Mouse (Mus musculus) CH12.LX (cell line): Measurements from ENCODE around the gene Ctdspl. TPM values are rescaled to one million over a fixed set of nuclear protein-coding genes. Genes with fewer than 3 reads are reported as not detected.
A peak's percentile ranks its signal among the peaks of the same experiment; 100 is the strongest.

Source experiments
- DNase-seq: peaks from one replicate; pipeline ENCODE4 v3.0.0-alpha.2; 2013; ENCODE audit errors: extremely low read depth
- H3K27ac ChIP-seq: 2 replicates; pipeline ENCODE4 v1.5.1; 2012; ENCODE audit warnings: low read depth, mild to moderate bottlenecking, control low read depth, moderate library complexity; ENCODE audit not compliant: insufficient read depth
- H3K27me3 ChIP-seq: replicated peaks from 2 replicates; pipeline ENCODE3; 2012; ENCODE audit warnings: inconsistent platforms
- H3K36me3 ChIP-seq, 2 experiments: replicated peaks in 1 of 2; 2 replicates each; pipeline versions ENCODE3 to v1.6.1; 2012; ENCODE audit warnings: inconsistent platforms in 1 of 2, low read length in 1 of 2, mild to moderate bottlenecking in 1 of 2, mixed read lengths in 1 of 2, moderate library complexity in 1 of 2; ENCODE audit not compliant: control insufficient read depth in 1 of 2, insufficient read depth in 1 of 2
- H3K4me1 ChIP-seq, 2 experiments: 2 replicates each; pipeline ENCODE4 v1.6.1; 2012; ENCODE audit warnings: inconsistent platforms in 1 of 2, moderate library complexity in 1 of 2; ENCODE audit not compliant: insufficient read depth in 2 of 2, control insufficient read depth in 1 of 2
- H3K4me2 ChIP-seq: 2 replicates; pipeline ENCODE4 v1.6.1; 2012; ENCODE audit warnings: low read depth, mild to moderate bottlenecking, control low read depth; ENCODE audit not compliant: poor library complexity, insufficient read depth, severe bottlenecking
- H3K4me3 ChIP-seq, 3 experiments: fragments of 150-350 bp in 1 of 3; sonication (generic) in 1 of 3; replicated peaks in 1 of 3; 2 replicates each; pipeline versions ENCODE3 to v1.5.1; 2011 to 2012; ENCODE audit warnings: low read depth in 2 of 3, low read length in 2 of 3, mild to moderate bottlenecking in 2 of 3, moderate library complexity in 2 of 3, control low read depth in 1 of 3, improper control_type of control experiment in 1 of 3, inconsistent platforms in 1 of 3, mixed read lengths in 1 of 3; ENCODE audit not compliant: poor library complexity in 1 of 3
- H3K79me2 ChIP-seq: replicated peaks from 2 replicates; pipeline ENCODE4 v1.6.1; 2012; ENCODE audit warnings: mild to moderate bottlenecking, moderate library complexity; ENCODE audit not compliant: control insufficient read depth, poor library complexity, insufficient read depth, severe bottlenecking; ENCODE audit errors: extremely low read depth
- H3K9ac ChIP-seq: 2 replicates; pipeline ENCODE4 v1.6.1; 2012; ENCODE audit warnings: low read depth, mild to moderate bottlenecking, control low read depth, moderate library complexity; ENCODE audit not compliant: insufficient read depth
- H3K9me3 ChIP-seq: replicated peaks from 2 replicates; pipeline ENCODE3; 2012; ENCODE audit warnings: low read length, inconsistent platforms, mixed read lengths
- BHLHE40 ChIP-seq: IDR thresholded peaks from 2 replicates; pipeline ENCODE4 v1.6.1; 2011; ENCODE audit warnings: mild to moderate bottlenecking, low read depth, low read length, improper control_type of control experiment
- CHD1 ChIP-seq: IDR thresholded peaks from 2 replicates; pipeline ENCODE4 v1.6.1; 2012; ENCODE audit warnings: low read depth, low read length, improper control_type of control experiment, inconsistent platforms
- CHD2 ChIP-seq: IDR thresholded peaks from 2 replicates; pipeline ENCODE4 v1.6.1; 2011; ENCODE audit warnings: low read length, improper control_type of control experiment
- CTCF ChIP-seq, 2 experiments: IDR thresholded peaks in 1 of 2; conservative IDR thresholded peaks in 1 of 2; 2 replicates each; pipeline ENCODE4 v1.5.1; 2011 to 2012; ENCODE audit warnings: low read depth in 2 of 2, low read length in 2 of 2, improper control_type of control experiment in 1 of 2, inconsistent platforms in 1 of 2, mild to moderate bottlenecking in 1 of 2, moderate library complexity in 1 of 2
- ELF1 ChIP-seq: IDR thresholded peaks from 2 replicates; pipeline ENCODE4 v1.6.1; 2014; ENCODE audit warnings: low read depth, mild to moderate bottlenecking, inconsistent platforms, low read length, improper control_type of control experiment
- ETS1 ChIP-seq: conservative IDR thresholded peaks from 2 replicates; pipeline ENCODE4 v1.6.1; 2012; ENCODE audit warnings: low read depth, mild to moderate bottlenecking, inconsistent platforms, low read length, improper control_type of control experiment, moderate library complexity
- GABPA ChIP-seq: IDR thresholded peaks from 2 replicates; pipeline ENCODE4 v1.6.1; 2012; ENCODE audit warnings: low read depth, low read length, improper control_type of control experiment, inconsistent platforms; ENCODE audit not compliant: insufficient replicate concordance
- HCFC1 ChIP-seq: IDR thresholded peaks from 2 replicates; pipeline ENCODE4 v1.6.1; 2012; ENCODE audit warnings: low read depth, mild to moderate bottlenecking, inconsistent platforms, low read length, improper control_type of control experiment
- JUN ChIP-seq: IDR thresholded peaks from 2 replicates; pipeline ENCODE4 v1.6.1; 2011; ENCODE audit warnings: low read depth, mild to moderate bottlenecking, low read length, improper control_type of control experiment, moderate library complexity; ENCODE audit not compliant: insufficient read depth
- MAFK ChIP-seq: IDR thresholded peaks from 2 replicates; pipeline ENCODE4 v1.6.1; 2011; ENCODE audit warnings: low read length, improper control_type of control experiment; ENCODE audit not compliant: insufficient replicate concordance
- MYC ChIP-seq: IDR thresholded peaks from 2 replicates; pipeline ENCODE4 v1.6.1; 2011; ENCODE audit warnings: low read depth, mild to moderate bottlenecking, improper control_type of control experiment, low read length
- NELFE ChIP-seq: IDR thresholded peaks from 2 replicates; pipeline ENCODE4 v1.6.1; 2011; ENCODE audit warnings: low read depth, low read length, improper control_type of control experiment
- POLR2A ChIP-seq: IDR thresholded peaks from 2 replicates; pipeline ENCODE4 v1.6.1; 2011; ENCODE audit warnings: low read depth, mild to moderate bottlenecking, improper control_type of control experiment, low read length
- POLR2AphosphoS2 ChIP-seq: IDR thresholded peaks from 2 replicates; pipeline ENCODE4 v1.6.1; 2011; ENCODE audit warnings: low read depth, low read length, improper control_type of control experiment
- RAD21 ChIP-seq: IDR thresholded peaks from 2 replicates; pipeline ENCODE4 v1.6.1; 2011; ENCODE audit warnings: low read depth, mild to moderate bottlenecking, low read length, improper control_type of control experiment, moderate library complexity
- SIN3A ChIP-seq: IDR thresholded peaks from 2 replicates; pipeline ENCODE4 v1.6.1; 2012; ENCODE audit warnings: low read length, improper control_type of control experiment, inconsistent platforms
- SMC3 ChIP-seq: IDR thresholded peaks from 2 replicates; pipeline ENCODE4 v1.6.1; 2011; ENCODE audit warnings: low read depth, low read length, improper control_type of control experiment
- TBP ChIP-seq: conservative IDR thresholded peaks from 2 replicates; pipeline ENCODE4 v1.6.1; 2011; ENCODE audit warnings: low read depth, low read length, improper control_type of control experiment
- UBTF ChIP-seq: IDR thresholded peaks from 2 replicates; pipeline ENCODE4 v1.6.1; 2012; ENCODE audit warnings: low read depth, mild to moderate bottlenecking, inconsistent platforms, low read length, improper control_type of control experiment, moderate library complexity
- USF1 ChIP-seq: IDR thresholded peaks from 2 replicates; pipeline ENCODE4 v1.6.1; 2014; ENCODE audit warnings: low read depth, mild to moderate bottlenecking, inconsistent platforms, low read length, improper control_type of control experiment
- USF2 ChIP-seq: conservative IDR thresholded peaks from 2 replicates; pipeline ENCODE4 v1.6.1; 2011; ENCODE audit warnings: low read depth, low read length, improper control_type of control experiment
- dilution Hi-C: fragments of 300-500 bp; cut with MboI; formaldehyde crosslinking; loops from 2 replicates; pipeline ENCODE4 v1.14.3; 2020; ENCODE audit warnings: low sequenced_read_pairs; ENCODE audit not compliant: extremely low pct_unique_long_range_greater_than_20kb, extremely low pct_ligation_motif_present
- in situ Hi-C: fragments of 300-500 bp; cut with MboI; formaldehyde crosslinking; loops from 3 replicates; pipeline ENCODE4 v1.14.3; 2019; ENCODE audit warnings: low sequenced_read_pairs, low pct_ligation_motif_present, low pct_unique_long_range_greater_than_20kb, mixed read lengths
- polyA plus RNA-seq: library from polyadenylated mRNA; unstranded; fragments of >175 nt; gene quantifications from 2 replicates; pipeline ENCODE4 v1.2.1, GENCODE M21; 2012; ENCODE audit warnings: low read depth; ENCODE audit not compliant: insufficient read length
- total RNA-seq, 2 experiments: library from RNA; depleted of rRNA; stranded (reverse); fragments of 300-350 nt in 1 of 2; fragments of >200 nt in 1 of 2; gene quantifications; 2 replicates each; pipeline ENCODE4 v1.2.3; 2012 to 2014

Ctdspl gene
- total and polyA plus RNA-seq, 3 experiments, result not detected

DNA sequence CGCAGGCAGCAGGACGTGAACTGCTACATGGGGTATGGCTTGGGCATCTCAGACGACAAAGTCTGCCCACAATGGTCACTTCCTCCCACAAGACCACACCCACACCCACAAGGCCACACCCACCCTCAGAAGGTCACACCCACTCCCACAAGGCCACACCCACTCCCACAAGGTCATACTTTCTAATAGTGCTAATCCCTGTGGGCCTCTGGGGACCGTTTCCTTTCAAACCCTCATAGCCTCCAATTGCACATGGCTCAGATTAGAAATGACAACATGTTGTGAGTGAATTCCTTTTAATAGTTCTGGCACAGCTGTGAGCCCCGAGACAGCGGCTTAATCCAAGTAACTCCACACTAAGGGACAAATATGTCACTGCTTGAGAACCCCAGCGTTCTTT is 39.1 kb upstream of the Ctdspl start:
- TF ChIP-seq ETS1 (no peak), POLR2AphosphoS2 (no peak), SMC3 (no peak), RAD21 (no peak), MYC (no peak), CHD2 (no peak), ELF1 (no peak), GABPA (no peak), USF2 (no peak), NELFE (no peak), BHLHE40 (no peak)
- DNase-seq, result no peak
- H3K4me2 ChIP-seq, result no peak overlapping the region
- H3K4me3 ChIP-seq, result no peak overlapping the region
- dilution Hi-C loops (no loop called here), in situ Hi-C loops (no loop called here)
- H3K9me3 ChIP-seq, result peaks cover 3% of the 10 kb centered on the region
- no peak overlapping the region for H3K27ac ChIP-seq
- H3K27me3 ChIP-seq, result peaks cover 75% of the 10 kb centered on the region
- H3K79me2 ChIP-seq, result no peaks in the 10 kb centered on the region
- H3K36me3 ChIP-seq, result no peaks in the 10 kb centered on the region
- H3K9ac ChIP-seq, result no peak overlapping the region
- H3K4me1 ChIP-seq, result peaks cover 0 to 7% of the 10 kb centered on the region in 2 experiments; a peak in 2 of 4 replicates

- Histone ChIP-seq H3K4me3 (no peak overlapping the region), H3K9me3 (peaks cover 3% of the 10 kb centered on the region), H3K4me2 (no peak overlapping the region), H3K4me1 (peaks cover 0 to 7% of the 10 kb centered on the region in 2 experiments; a peak in 2 of 4 replicates), H3K27ac (no peak overlapping the region), H3K27me3 (peaks cover 70% of the 10 kb centered on the region), H3K79me2 (no peaks in the 10 kb centered on the region), H3K9ac (no peak overlapping the region), H3K36me3 (no peaks in the 10 kb centered on the region)
- in situ Hi-C loops (no loop called here), dilution Hi-C loops (no loop called here)
- no peak for DNase-seq
- TF ChIP-seq MAFK (no peak), ELF1 (no peak), RAD21 (no peak), CTCF (conservative IDR thresholded peaks at IDR 0.05 in 1 of 2, IDR thresholded peaks at IDR 0.05 in 1 of 2; ENCODE audit: low read depth in 2 of 2, low read length in 2 of 2) (0 out of 4 replicates have a peak, but pooled peaks of 1 of the 2 experiments have one; percentile 10), POLR2AphosphoS2 (no peak), MYC (no peak), TBP (no peak)
Observed at GRCm38 (mm10) chr9:118887734-118888133, 38.5 kb upstream of the Ctdspl start.

DNA sequence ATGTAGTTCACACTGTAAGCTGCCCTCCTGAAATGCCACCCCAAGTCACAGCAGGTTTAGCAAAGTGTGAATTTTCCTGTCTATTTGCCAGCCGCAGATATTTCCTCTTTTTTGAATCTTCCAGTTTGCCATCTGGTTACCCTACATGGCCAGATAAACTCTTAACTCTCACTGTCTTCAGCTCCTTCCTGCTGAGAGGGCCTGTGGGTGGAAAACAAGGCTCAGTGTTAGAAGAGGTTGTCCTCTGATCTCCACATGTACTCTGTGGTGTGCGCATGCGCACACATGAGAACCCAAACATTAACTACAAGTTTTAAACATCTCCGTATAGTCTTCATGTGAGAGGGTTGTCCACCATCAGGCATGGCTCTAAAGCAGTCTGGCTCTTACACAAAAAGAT is 36.1 kb upstream of the Ctdspl start:
- H3K9ac ChIP-seq, result no peak overlapping the region
- no peak overlapping the region for H3K27ac ChIP-seq
- dilution Hi-C loops, result no loop called here

More for the DNA sequence above, 36.1 kb upstream of the Ctdspl start:
- no peaks in the 10 kb centered on the region for H3K79me2 ChIP-seq
- no peak overlapping the region for H3K4me3 ChIP-seq
- DNase-seq, result no peak
- TF ChIP-seq TBP (no peak), HCFC1 (no peak), JUN (no peak), BHLHE40 (no peak), POLR2A (no peak), USF1 (no peak), POLR2AphosphoS2 (no peak), RAD21 (no peak), SIN3A (no peak), UBTF (no peak), CHD1 (no peak)
- TF ChIP-seq, all 38 proteins: peak for 0
- Histone ChIP-seq H3K9me3 (peaks cover 5% of the 10 kb centered on the region), H3K27me3 (peaks cover 59% of the 10 kb centered on the region), H3K4me2 (no peak overlapping the region), H3K4me1 (no peaks in the 10 kb centered on the region), H3K36me3 (no peaks in the 10 kb centered on the region)
- in situ Hi-C loops, result no loop called here
